Mouse (Mus musculus) ES-E14 (cell line): ENCODE measurements around the gene Syt6.

Experiments used
- CHD2 ChIP-seq: IDR thresholded peaks from 2 replicates; pipeline ENCODE4 v1.6.1; 2014; ENCODE audit warnings: mild to moderate bottlenecking, low read depth, low read length, inconsistent platforms
- HCFC1 ChIP-seq: IDR thresholded peaks from 2 replicates; pipeline ENCODE4 v1.6.1; 2012; ENCODE audit warnings: low read length, inconsistent platforms, borderline replicate concordance; ENCODE audit not compliant: insufficient read depth
- MAFK ChIP-seq: IDR thresholded peaks from 2 replicates; pipeline ENCODE4 v1.6.1; 2014; ENCODE audit warnings: mild to moderate bottlenecking, low read depth, low read length, inconsistent platforms; ENCODE audit not compliant: insufficient read depth
- ZC3H11A ChIP-seq: IDR thresholded peaks from 2 replicates; pipeline ENCODE4 v1.6.1; 2012; ENCODE audit warnings: low read depth, mild to moderate bottlenecking, inconsistent platforms, low read length, borderline replicate concordance

DNA sequence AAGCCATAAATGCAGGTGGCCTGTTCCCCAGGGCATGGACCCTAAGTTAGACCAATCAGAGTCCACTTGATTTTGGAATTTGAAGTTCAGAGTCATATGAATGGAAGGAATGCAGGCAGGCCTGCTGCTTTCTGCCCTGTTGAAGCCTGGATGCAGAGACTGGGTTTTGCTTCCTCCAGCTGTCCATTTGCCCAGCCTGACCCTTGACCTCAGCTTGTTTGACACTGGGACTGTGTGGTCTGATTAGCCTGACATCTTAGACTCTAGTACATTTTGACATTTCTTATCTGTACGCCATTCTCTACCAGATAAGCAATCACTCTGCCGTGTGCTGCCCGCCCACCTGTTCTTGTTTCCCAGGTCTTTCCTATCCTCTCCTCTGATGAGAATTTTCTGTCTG lies 28.4 kb upstream of the Syt6 start:
- TF ChIP-seq HCFC1 (no peak), MAFK (no peak), CHD2 (no peak), ZC3H11A (no peak)
